Mouse (Mus musculus) kidney, adult 10 weeks (tissue): ENCODE measurements around the gene Tcaf1. TPM values are rescaled to one million over a fixed set of nuclear protein-coding genes. Genes with fewer than 3 reads are reported as not detected.

Experiments used
- polyA plus RNA-seq: library from polyadenylated mRNA; stranded (reverse); fragments of 350-450 nt; fragmentation: Illumina TruSeq; extraction: RNeasy Lipid Tissue Mini Kit (QIAGEN cat#74804); gene quantifications from one replicate; pipeline ENCODE4 v1.2.3, GENCODE M21; 2014; ENCODE audit warnings: low read depth, low replicate concordance

The Tcaf1 gene
- polyA plus RNA-seq = 20.3 TPM

DNA sequence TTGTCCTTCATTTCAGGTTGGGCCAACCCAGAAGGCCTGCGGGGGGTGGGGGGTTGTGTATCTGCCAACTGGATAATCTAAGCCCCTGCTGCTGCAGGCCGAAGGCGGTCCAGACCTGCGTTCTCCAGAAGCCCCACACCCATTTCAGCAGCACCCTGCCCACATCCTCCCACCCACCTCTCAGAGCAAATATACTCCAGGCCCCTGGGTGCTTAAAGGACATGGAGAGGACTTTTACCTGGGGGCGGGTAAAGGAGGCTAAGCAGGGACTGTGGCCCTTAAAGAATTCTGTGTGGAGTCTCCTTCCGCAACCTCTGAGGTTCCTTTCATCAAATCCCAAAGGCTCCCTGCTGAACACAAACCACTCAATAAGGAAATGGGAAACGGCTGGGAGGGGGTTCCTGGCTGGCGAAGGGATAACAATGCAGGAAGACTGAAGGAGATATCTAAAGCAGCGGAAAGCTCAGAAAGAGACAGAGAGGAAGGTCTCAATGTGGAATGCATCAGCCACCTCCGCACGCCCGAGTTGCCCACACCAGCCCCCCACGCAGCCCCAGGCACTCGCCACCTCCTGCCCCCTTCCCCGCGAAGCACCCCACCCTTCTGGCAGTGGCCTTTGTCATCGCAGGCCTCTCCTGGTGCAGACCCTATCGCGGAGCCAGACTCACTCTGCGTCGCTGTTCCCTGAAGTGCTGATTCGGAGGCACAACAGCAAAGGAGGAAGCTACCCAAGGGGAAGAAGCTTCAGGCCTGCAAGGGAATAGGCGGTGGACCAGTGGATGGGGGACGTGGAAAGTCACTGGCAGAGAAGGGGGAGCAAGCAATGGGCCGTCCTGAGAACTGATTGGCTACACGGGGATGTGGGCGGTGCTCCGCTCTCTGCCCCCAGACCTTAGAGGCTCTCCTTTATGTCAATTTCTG is at the start of gene Tcaf1:
Tcaf1 (minus strand) TSS at position 798 of the 921 bp plus-strand sequence.

DNA sequence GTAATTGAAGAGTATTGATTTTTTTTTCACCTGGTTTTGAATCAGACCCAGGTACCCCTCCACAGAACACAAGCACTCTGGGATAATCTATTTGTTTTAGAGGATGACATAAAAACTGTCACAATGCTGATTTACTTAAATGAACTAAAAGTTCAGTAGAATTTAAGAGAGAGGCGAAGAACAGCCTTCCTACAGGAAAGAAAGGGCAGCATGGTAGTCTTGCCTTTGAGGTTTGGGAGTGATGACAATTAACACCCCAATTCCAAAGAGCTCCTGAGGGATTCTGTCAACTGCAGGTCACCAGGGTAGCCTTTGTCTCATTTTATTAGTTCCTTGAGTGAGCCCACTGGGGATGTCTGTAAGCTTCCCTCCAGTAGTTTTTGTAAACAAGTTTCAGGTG is 46.2 kb upstream of the Tcaf1 start, which contains the start of gene Olfr38:
Olfr38 (plus strand) TSS at position 301 of the 400 bp plus-strand sequence.

DNA sequence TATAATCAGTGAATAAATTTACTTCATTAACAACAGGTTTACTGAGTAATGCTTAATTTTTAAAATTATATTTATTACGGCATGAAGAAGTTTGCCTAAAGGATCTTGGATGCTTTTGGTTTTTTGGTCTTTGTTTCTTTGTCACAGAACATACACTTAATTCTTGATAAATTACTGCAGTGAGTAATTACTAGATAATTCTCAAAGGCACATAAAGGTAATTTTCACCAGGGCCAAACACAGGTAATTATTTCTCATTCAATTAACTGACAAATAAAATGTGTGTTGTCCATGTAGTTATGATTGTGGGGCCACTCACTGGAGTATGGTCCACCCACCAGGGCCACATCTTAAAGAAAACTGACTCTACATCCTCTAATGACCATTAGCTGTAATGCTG is 29.2 kb upstream of the Tcaf1 start, which contains the start of gene Olfr453:
Olfr453 (plus strand) TSS at position 301 of the 400 bp plus-strand sequence.

GRCm38 (mm10) chr6:42644912-42645549 is 64.9 kb downstream of the Tcaf1 start, which contains the start of gene Tcaf2:
TSS of gene Tcaf2 (minus strand) at chr6:42645254.

Other genes with a start within 250 kb of the Tcaf1 start
- not detected for gene Olfr458, start 244.9 kb downstream of the Tcaf1 start, polyA plus RNA-seq
- gene Olfr457, start 233.8 kb downstream of the Tcaf1 start, polyA plus RNA-seq = not detected
- not detected for gene Olfr456, start 222.9 kb downstream of the Tcaf1 start, polyA plus RNA-seq
- not detected for gene Olfr455, start 162.5 kb downstream of the Tcaf1 start, polyA plus RNA-seq
- not detected for gene Tcaf3, start 112.4 kb downstream of the Tcaf1 start, polyA plus RNA-seq
- gene Tcaf2, start 64.8 kb downstream of the Tcaf1 start, polyA plus RNA-seq = 2.4 TPM
- gene Olfr453, start 29.3 kb upstream of the Tcaf1 start, polyA plus RNA-seq = not detected
- not detected for gene Olfr38, start 46.3 kb upstream of the Tcaf1 start, polyA plus RNA-seq
- not detected for gene Olfr452, start 75.0 kb upstream of the Tcaf1 start, polyA plus RNA-seq
- gene Olfr450, start 101.9 kb upstream of the Tcaf1 start, polyA plus RNA-seq = not detected
- not detected for gene Olfr449, start 124.3 kb upstream of the Tcaf1 start, polyA plus RNA-seq
- gene Olfr448, start 180.4 kb upstream of the Tcaf1 start, polyA plus RNA-seq = not detected
- not detected for gene Olfr447, start 198.8 kb upstream of the Tcaf1 start, polyA plus RNA-seq
- gene Olfr446, start 211.3 kb upstream of the Tcaf1 start, polyA plus RNA-seq = not detected
- not detected for gene Olfr444, start 239.0 kb upstream of the Tcaf1 start, polyA plus RNA-seq